Mouse (Mus musculus) midbrain, postnatal 0 days (tissue): ENCODE measurements at regions not wholly inside any gene's neighbourhood (a gene's known extent, or its start where the extent isn't known, plus 50 kb on each side); places are given as distances from the start of the nearest gene placed in this dataset.

ENCODE experiments used
- ATAC-seq: fragments of 200-750 bp; cut with Nextera tagmentation; 2 replicates; pipeline ENCODE4 v1.8.0; 2017; ENCODE audit warnings: moderate number of reproducible peaks, mild to moderate bottlenecking, moderate TSS enrichment, moderate library complexity; ENCODE audit not compliant: low FRiP score
- DNase-seq: peaks from one replicate; pipeline ENCODE4 v3.0.0-alpha.2; 2015; ENCODE audit warnings: low spot score
- H3K27ac ChIP-seq: fragments of 300-500 bp; sonication (generic); 2 replicates; pipeline ENCODE4 v1.5.1; 2014; ENCODE audit warnings: low read depth, mild to moderate bottlenecking, low read length, mixed read lengths
- H3K27me3 ChIP-seq: fragments of 300-500 bp; sonication (generic); 2 replicates; pipeline ENCODE4 v1.6.1; 2014; ENCODE audit warnings: low read length, control low read depth, mixed read lengths; ENCODE audit not compliant: insufficient read depth
- H3K36me3 ChIP-seq: fragments of 300-500 bp; sonication (generic); 2 replicates; pipeline ENCODE4 v1.6.1; 2014; ENCODE audit warnings: low read length, control low read depth, mixed read lengths; ENCODE audit not compliant: insufficient read depth
- H3K4me1 ChIP-seq: fragments of 300-500 bp; sonication (generic); 2 replicates; pipeline ENCODE4 v1.6.1; 2014; ENCODE audit warnings: mild to moderate bottlenecking, control low read depth, antibody characterized with exemption, low read length, mixed read lengths; ENCODE audit not compliant: insufficient read depth
- H3K4me2 ChIP-seq: fragments of 300-500 bp; sonication (generic); 2 replicates; pipeline ENCODE4 v1.6.1; 2014; ENCODE audit warnings: low read depth, mild to moderate bottlenecking, low read length, mixed read lengths; ENCODE audit not compliant: poor library complexity, severe bottlenecking
- H3K4me3 ChIP-seq: fragments of 300-500 bp; sonication (generic); 2 replicates; pipeline ENCODE4 v1.5.1; 2014; ENCODE audit warnings: low read depth, mild to moderate bottlenecking, low read length, moderate library complexity
- H3K9ac ChIP-seq: fragments of 300-500 bp; sonication (generic); replicated peaks from 2 replicates; pipeline ENCODE4 v1.6.1; 2014; ENCODE audit warnings: mild to moderate bottlenecking, low read length, moderate library complexity, mixed read lengths; ENCODE audit not compliant: poor library complexity, severe bottlenecking
- H3K9me3 ChIP-seq: fragments of 300-500 bp; sonication (generic); 2 replicates; pipeline ENCODE4 v1.6.1; 2016; ENCODE audit warnings: low read length, control low read depth
- CTCF ChIP-seq: IDR thresholded peaks from 2 replicates; pipeline ENCODE4 v1.5.1; 2016; ENCODE audit warnings: antibody characterized with exemption, mild to moderate bottlenecking
- WGBS: fragments of 180-500 bp; shearing (Covaris S2); extraction: QIAGEN DNeasy Blood & Tissue Kit; methylation state at CpG from one replicate; pipeline ENCODE4 v1.1.7; 2014; 5-methylcytosine and 5-hydroxymethylcytosine counted together

GRCm38 (mm10) chr4:12671399-12671798, 499.6 kb upstream of the Fam92a start:
- no peaks in the 10 kb centered on the region for H3K4me1 ChIP-seq
- DNase-seq: no peak
- no peak overlapping the region for H3K27ac ChIP-seq
- TF ChIP-seq CTCF: no peak
- H3K27me3 ChIP-seq: no peaks in the 10 kb centered on the region
- ATAC-seq: no peak
- H3K9ac ChIP-seq: no peak overlapping the region
- H3K4me3 ChIP-seq: no peak overlapping the region
- H3K36me3 ChIP-seq: no peaks in the 10 kb centered on the region
- no peaks in the 10 kb centered on the region for H3K9me3 ChIP-seq
- 72% methylated on average over 7 of the region's 7 CpGs for WGBS
- H3K4me2 ChIP-seq: no peak overlapping the region

- Histone ChIP-seq H3K4me1 (no peaks in the 10 kb centered on the region), H3K27ac (no peak overlapping the region), H3K4me2 (no peak overlapping the region), H3K27me3 (no peaks in the 10 kb centered on the region), H3K9ac (no peak overlapping the region), H3K4me3 (no peak overlapping the region), H3K9me3 (no peaks in the 10 kb centered on the region), H3K36me3 (no peaks in the 10 kb centered on the region)
- TF ChIP-seq CTCF: no peak
- DNase-seq (no peak), ATAC-seq (no peak)
- WGBS: 19% methylated on average over 2 of the region's 2 CpGs
Measured at GRCm38 (mm10) chr4:12663176-12663575, 491.4 kb upstream of the Fam92a start.

GRCm38 (mm10) chr4:12662683-12663082, 490.9 kb upstream of the Fam92a start:
- no peak for TF ChIP-seq CTCF
- no peaks in the 10 kb centered on the region for H3K27me3 ChIP-seq
- no peaks in the 10 kb centered on the region for H3K9me3 ChIP-seq
- DNase-seq (no peak), ATAC-seq (no peak)
- H3K4me3 ChIP-seq: no peak overlapping the region
- 69% methylated on average over 1 of the region's 1 CpGs for WGBS
- H3K4me2 ChIP-seq: no peak overlapping the region
- no peaks in the 10 kb centered on the region for H3K4me1 ChIP-seq
- no peak overlapping the region for H3K27ac ChIP-seq
- no peaks in the 10 kb centered on the region for H3K36me3 ChIP-seq
- no peak overlapping the region for H3K9ac ChIP-seq

GRCm38 (mm10) chr4:12659084-12659483, 487.3 kb upstream of the Fam92a start:
- no peak for DNase-seq
- TF ChIP-seq CTCF: no peak
- no peak overlapping the region for H3K4me3 ChIP-seq
- H3K36me3 ChIP-seq: no peaks in the 10 kb centered on the region
- H3K27me3 ChIP-seq: no peaks in the 10 kb centered on the region
- H3K4me2 ChIP-seq: no peak overlapping the region
- peaks cover 4% of the 10 kb centered on the region; the same call in 1 of the 2 replicates for H3K4me1 ChIP-seq
- 41% methylated on average over 1 of the region's 1 CpGs for WGBS
- no peak overlapping the region for H3K27ac ChIP-seq
- no peak for ATAC-seq
- no peaks in the 10 kb centered on the region for H3K9me3 ChIP-seq
- H3K9ac ChIP-seq: no peak overlapping the region

GRCm38 (mm10) chr4:12658594-12658993, 486.8 kb upstream of the Fam92a start:
- TF ChIP-seq CTCF: 0 out of 2 replicates have a peak, but pooled peaks have one; percentile 6
- ATAC-seq: no peak

GRCm38 (mm10) chr4:12657820-12658219, 486.0 kb upstream of the Fam92a start:
- Histone ChIP-seq H3K36me3 (no peaks in the 10 kb centered on the region), H3K4me3 (no peak overlapping the region), H3K9ac (no peak overlapping the region), H3K27me3 (no peaks in the 10 kb centered on the region), H3K27ac (no peak overlapping the region), H3K9me3 (no peaks in the 10 kb centered on the region), H3K4me1 (peaks cover 4% of the 10 kb centered on the region; the same call in 1 of the 2 replicates), H3K4me2 (no peak overlapping the region)
- TF ChIP-seq CTCF: no peak
- ATAC-seq (no peak), DNase-seq (no peak)
- WGBS: 86% methylated on average over 1 of the region's 1 CpGs

More at GRCm38 (mm10) chr4:12658594-12658993, 486.8 kb upstream of the Fam92a start:
- Histone ChIP-seq H3K9ac (no peak overlapping the region), H3K9me3 (no peaks in the 10 kb centered on the region), H3K27me3 (no peaks in the 10 kb centered on the region), H3K4me2 (no peak overlapping the region), H3K27ac (no peak overlapping the region), H3K4me1 (peaks cover 4% of the 10 kb centered on the region; the same call in 1 of the 2 replicates), H3K4me3 (no peak overlapping the region), H3K36me3 (no peaks in the 10 kb centered on the region)
- WGBS: 16% methylated on average over 6 of the region's 6 CpGs
- DNase-seq: peak; percentile 49
